Mouse (Mus musculus): ENCODE data around the gene Furin.

Gene Furin

GRCm38 (mm10) chr7:80405188-80405695 lies at the start of gene Furin:
TSS of gene Furin (minus strand) at chr7:80405436.
- 85% methylated on average over 9 of the region's 9 CpGs for WGBS

- WGBS: 75% methylated on average over 2 of the region's 2 CpGs
Observed at GRCm38 (mm10) chr7:80454786-80455185, 49.5 kb upstream of the Furin start.

GRCm38 (mm10) chr7:80453997-80454396 lies 48.8 kb upstream of the Furin start:
- WGBS: 88% methylated on average over 5 of the region's 5 CpGs

- WGBS: 77% methylated on average over 3 of the region's 3 CpGs
Observed at GRCm38 (mm10) chr7:80453121-80453520, 47.9 kb upstream of the Furin start.

- 96% methylated on average over 5 of the region's 5 CpGs for WGBS
Observed at GRCm38 (mm10) chr7:80452241-80452640, 47.0 kb upstream of the Furin start.

- 83% methylated on average over 3 of the region's 3 CpGs for WGBS
Observed at GRCm38 (mm10) chr7:80451550-80452232, 46.5 kb upstream of the Furin start.

GRCm38 (mm10) chr7:80450354-80450753 lies 45.1 kb upstream of the Furin start:
- 92% methylated on average over 4 of the region's 4 CpGs for WGBS

- WGBS: 93% methylated on average over 6 of the region's 6 CpGs
Observed at GRCm38 (mm10) chr7:80449620-80450091, 44.4 kb upstream of the Furin start.

GRCm38 (mm10) chr7:80447336-80447735 lies 42.1 kb upstream of the Furin start:
- 96% methylated on average over 8 of the region's 8 CpGs for WGBS

- WGBS: 80% methylated on average over 7 of the region's 7 CpGs
Observed at GRCm38 (mm10) chr7:80446221-80446878, 41.1 kb upstream of the Furin start.

GRCm38 (mm10) chr7:80445492-80445891 lies 40.3 kb upstream of the Furin start:
- WGBS: 81% methylated on average over 6 of the region's 6 CpGs

- 68% methylated on average over 17 of the region's 17 CpGs for WGBS
Observed at GRCm38 (mm10) chr7:80444401-80445249, 39.4 kb upstream of the Furin start.

GRCm38 (mm10) chr7:80443124-80443523 lies 37.9 kb upstream of the Furin start:
- 93% methylated on average over 3 of the region's 3 CpGs for WGBS

GRCm38 (mm10) chr7:80441986-80442904 lies 37.0 kb upstream of the Furin start:
- whole genome bisulfite sequencing: 73% methylated on average over 11 of the region's 11 CpGs

- 72% methylated on average over 4 of the region's 4 CpGs for WGBS
Observed at GRCm38 (mm10) chr7:80440685-80441084, 35.4 kb upstream of the Furin start.

- 52% methylated on average over 10 of the region's 10 CpGs for WGBS
Observed at GRCm38 (mm10) chr7:80439789-80440488, 34.7 kb upstream of the Furin start.

- 49% methylated on average over 15 of the region's 15 CpGs for WGBS
Observed at GRCm38 (mm10) chr7:80439032-80439760, 34.0 kb upstream of the Furin start.

GRCm38 (mm10) chr7:80436571-80436970 lies 31.3 kb upstream of the Furin start:
- 91% methylated on average over 7 of the region's 7 CpGs for WGBS

GRCm38 (mm10) chr7:80435594-80435993 lies 30.4 kb upstream of the Furin start:
- 77% methylated on average over 3 of the region's 3 CpGs for WGBS

GRCm38 (mm10) chr7:80429661-80430060 lies 24.4 kb upstream of the Furin start:
- WGBS: 91% methylated on average over 12 of the region's 12 CpGs

Measured in cerebral cortex, adult 2 months (tissue).